Mouse (Mus musculus) spleen, adult 2 months (tissue): ENCODE results near the gene Hmga1.

Source experiments
- CTCF ChIP-seq: fragments of 200-500 bp; IDR thresholded peaks from 2 replicates; pipeline ENCODE4 v1.5.1; 2011; ENCODE audit warnings: mild to moderate bottlenecking, inconsistent platforms; ENCODE audit not compliant: insufficient read depth, insufficient read length, insufficient replicate concordance; ENCODE audit errors: extremely low read depth
- POLR2A ChIP-seq: fragments of 200-500 bp; IDR thresholded peaks from 2 replicates; pipeline ENCODE4 v1.6.1; 2011; ENCODE audit warnings: low read depth, low read length, inconsistent platforms

- TF ChIP-seq CTCF (no peak), POLR2A (no peak)
These were observed 18.3 kb downstream of the Hmga1 start for GRCm38 (mm10) chr17:27574470-27575115.
